Mouse (Mus musculus): ENCODE results near the gene Gm3558.
"Not testable (repeated sequence)": the region's sequence is repeated elsewhere in the genome, so short reads cannot be mapped to it uniquely, and the experiment has no call there.

The Gm3558 gene

GRCm38 (mm10) chr14:7568382-7568781, at the start of gene Gm3558:
Gene Gm3558, minus strand, starts transcription at chr14:7568566.
- H3K36me3 ChIP-seq (ENCODE audit: control insufficient read depth, insufficient read depth, low read length, poor library complexity, severe bottlenecking); DNase-seq (ENCODE audit: low read depth, low spot score); H3K27me3 ChIP-seq (ENCODE audit: control insufficient read depth, insufficient read depth, low read length, poor library complexity, severe bottlenecking): not testable (repeated sequence)

GRCm38 (mm10) chr14:7595492-7595891, 27.1 kb upstream of the Gm3558 start, which contains the start of gene Gm10338:
Gene Gm10338, minus strand, starts transcription at chr14:7595592.
- not testable (repeated sequence) for H3K36me3 ChIP-seq (ENCODE audit: control insufficient read depth, insufficient read depth, low read length, poor library complexity, severe bottlenecking); DNase-seq (ENCODE audit: low read depth, low spot score); H3K27me3 ChIP-seq (ENCODE audit: control insufficient read depth, insufficient read depth, low read length, poor library complexity, severe bottlenecking)

- H3K27me3 ChIP-seq (ENCODE audit: control insufficient read depth, insufficient read depth, low read length, poor library complexity, severe bottlenecking); H3K36me3 ChIP-seq (ENCODE audit: control insufficient read depth, insufficient read depth, low read length, poor library complexity, severe bottlenecking); DNase-seq (ENCODE audit: low read depth, low spot score): not testable (repeated sequence)
Observed at GRCm38 (mm10) chr14:7567890-7568289, 476 bp downstream of the Gm3558 start.

- DNase-seq (ENCODE audit: low read depth, low spot score); H3K36me3 ChIP-seq (ENCODE audit: control insufficient read depth, insufficient read depth, low read length, poor library complexity, severe bottlenecking); H3K27me3 ChIP-seq (ENCODE audit: control insufficient read depth, insufficient read depth, low read length, poor library complexity, severe bottlenecking): not testable (repeated sequence)
Observed at GRCm38 (mm10) chr14:7567266-7567665, 1.1 kb downstream of the Gm3558 start.

Data from splenic B cell, adult 2 months (primary cell).